8 mouse cellular contexts compared by ENCODE assay signal in the genomic region with DNA sequence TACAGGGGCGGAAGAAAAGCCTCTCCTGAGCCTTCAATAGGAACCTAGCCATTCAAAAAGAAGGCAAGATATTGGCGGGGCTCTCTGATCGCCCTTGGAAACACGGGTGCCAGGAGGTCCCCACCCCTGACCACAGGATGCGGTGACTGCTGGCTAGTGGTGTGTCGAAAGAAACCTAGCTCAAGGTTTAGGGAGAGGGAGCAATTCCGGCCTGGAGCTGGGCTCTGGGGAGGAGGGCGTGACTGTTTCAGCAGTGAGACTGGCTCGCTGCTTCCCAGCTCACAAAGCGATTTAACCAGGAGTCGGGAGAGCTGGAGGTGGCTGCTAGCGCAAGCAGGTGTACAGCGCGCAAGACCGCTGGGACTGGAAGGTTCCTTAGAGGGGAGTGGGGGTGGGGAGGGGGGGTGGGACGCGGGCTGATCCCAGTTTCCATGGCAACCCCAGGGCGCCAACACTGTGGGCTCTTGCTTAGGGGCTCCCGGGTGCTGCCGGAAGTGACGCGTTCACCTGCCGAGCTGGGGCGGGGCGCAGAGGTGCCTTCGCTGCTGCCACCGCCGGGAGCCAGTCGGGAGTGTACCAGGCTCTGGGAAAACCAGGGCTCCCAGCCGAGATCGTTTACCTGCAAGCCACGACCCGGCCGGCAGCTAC. TPM values are rescaled to one million over a fixed set of nuclear protein-coding genes. Genes with fewer than 3 reads are reported as not detected.
DNase-seq lines count a peak whose midpoint lies in the region; ATAC-seq and TF ChIP-seq lines count a peak whose summit lies in the region.

A gene (plus strand): TSS at position 307 of the 648 bp plus-strand sequence.

- no peak for TF ChIP-seq CTCF in hindbrain, postnatal 0 days (IDR thresholded peaks at IDR 0.05; ENCODE audit: low read depth)

- H3K9me3 ChIP-seq in hindbrain, postnatal 0 days (ENCODE audit: low read length): no peaks in the 10 kb centered on the region

- peaks cover 10% of the 10 kb centered on the region for H3K4me1 ChIP-seq in hindbrain, postnatal 0 days (ENCODE audit: insufficient read depth, low read length)

- H3K27me3 ChIP-seq in hindbrain, postnatal 0 days (ENCODE audit: insufficient read depth, low read length): no peaks in the 10 kb centered on the region

- peak within 1 kb of the TSS; percentile 95 for H3K27ac ChIP-seq in hindbrain, postnatal 0 days

- H3K4me2 ChIP-seq in hindbrain, postnatal 0 days (ENCODE audit: low read depth, low read length): peak within 1 kb of the TSS; percentile 78

- under 1% methylated on average over 32 of the region's 34 CpGs for WGBS in hindbrain, postnatal 0 days

- H3K9ac ChIP-seq in hindbrain, postnatal 0 days (replicated peaks; ENCODE audit: low read length): peak within 1 kb of the TSS; percentile 91

- H3K4me3 ChIP-seq in hindbrain, postnatal 0 days (ENCODE audit: low read length): peak within 1 kb of the TSS; percentile 96

- ATAC-seq in hindbrain, postnatal 0 days: peak; percentile 95

- DNase-seq in ZHBTc4 (ENCODE audit: low read depth, low spot score): peak; percentile 95
- DNase-seq in cerebellum, postnatal 10 days: peak; percentile 89 to 93
- DNase-seq in frontal cortex, postnatal 25 days (ENCODE audit: low spot score in 2 of 2): peak; percentile 43 to 62
- DNase-seq in hindbrain, postnatal 0 days (ENCODE audit: low spot score): peak; percentile 94
- DNase-seq in left cerebral cortex, adult 18-20 months (ENCODE audit: low spot score in 2 of 2): peak; percentile 78 to 83
- DNase-seq in lung, postnatal 25 days (ENCODE audit: low spot score): peak; percentile 83
- DNase-seq in retina, adult 2 months (ENCODE audit: low read depth, low spot score): peak; percentile 66
- peak; percentile 68 to 73 for DNase-seq in urinary bladder, postnatal 36 days (ENCODE audit: low spot score in 2 of 2)

- H3K36me3 ChIP-seq in hindbrain, postnatal 0 days (ENCODE audit: insufficient read depth, low read length): no peaks in the 10 kb centered on the region

RNA-seq across cellular contexts. Expression of the gene that starts here (rescaled TPM):
- 265 and 272 TPM in 2 replicates for total RNA-seq in hindbrain, postnatal 0 days (2014; rRNA removed)
- 116 and 133 TPM in 2 replicates for polyA plus RNA-seq in hindbrain, postnatal 0 days (2015; fragmentation: Nextera tagmentation; extraction: Ambion mirVana)
- 10 to 100 TPM; 22.0 to 26.8 TPM for total RNA-seq in left cerebral cortex, adult 18-20 months (2021)

Comparison
In these comparisons a context has a peak if more than half of its experiments do, and no peak if none do; other contexts are left out.
1. Peak in every context shown above with its lines: DNase-seq, ATAC-seq, H3K4me3 ChIP-seq and H3K27ac ChIP-seq.